Mouse (Mus musculus) C2C12 (cell line): Measurements from ENCODE around the gene Fam169b.

ENCODE experiments used
- CEBPB ChIP-seq: IDR thresholded peaks from one replicate; pipeline ENCODE4 v1.6.1; 2011; ENCODE audit warnings: low read depth, mild to moderate bottlenecking, control low read depth, moderate library complexity
- CTCF ChIP-seq: IDR thresholded peaks from one replicate; pipeline ENCODE4 v1.5.1; 2011; ENCODE audit not compliant: control insufficient read depth, insufficient read depth, insufficient read length
- FOSL1 ChIP-seq: IDR thresholded peaks from one replicate; pipeline ENCODE4 v1.8.0; 2011; ENCODE audit warnings: mild to moderate bottlenecking, low read length; ENCODE audit not compliant: poor library complexity, insufficient read depth, severe bottlenecking
- MAX ChIP-seq: IDR thresholded peaks from one replicate; pipeline ENCODE4 v1.6.1; 2011; ENCODE audit warnings: mild to moderate bottlenecking, control low read depth
- MYOD1 ChIP-seq: IDR thresholded peaks from one replicate; pipeline ENCODE4 v1.6.1; 2011; ENCODE audit warnings: low read depth; ENCODE audit not compliant: control insufficient read depth, insufficient read length
- MYOG ChIP-seq: IDR thresholded peaks from one replicate; pipeline ENCODE4 v1.6.1; 2011; ENCODE audit not compliant: control insufficient read depth, insufficient read length; ENCODE audit errors: extremely low read depth
- USF1 ChIP-seq: IDR thresholded peaks from one replicate; pipeline ENCODE4 v1.6.1; 2011; ENCODE audit warnings: low read depth, mild to moderate bottlenecking, control low read depth, moderate library complexity

GRCm38 (mm10) chr7:68245681-68246080 lies 28.0 kb upstream of the Fam169b start:
- TF ChIP-seq CTCF (no peak), MAX (no peak), MYOD1 (no peak), USF1 (no peak), CEBPB (no peak), MYOG (no peak), FOSL1 (no peak)
